Mouse (Mus musculus): ENCODE measurements around the gene Wwox.

- TF ChIP-seq CTCF (IDR thresholded peaks at IDR 0.05; ENCODE audit: control insufficient read depth, insufficient read depth, insufficient replicate concordance, low read depth, low read length) (no peak), POLR2A (IDR thresholded peaks at IDR 0.05; ENCODE audit: control insufficient read depth, low read depth, low read length) (no peak)
Observed at GRCm38 (mm10) chr8:114650789-114651188, 211.3 kb downstream of the Wwox start.
